Mouse (Mus musculus): ENCODE data around the gene Zswim3.

Gene Zswim3

DNA sequence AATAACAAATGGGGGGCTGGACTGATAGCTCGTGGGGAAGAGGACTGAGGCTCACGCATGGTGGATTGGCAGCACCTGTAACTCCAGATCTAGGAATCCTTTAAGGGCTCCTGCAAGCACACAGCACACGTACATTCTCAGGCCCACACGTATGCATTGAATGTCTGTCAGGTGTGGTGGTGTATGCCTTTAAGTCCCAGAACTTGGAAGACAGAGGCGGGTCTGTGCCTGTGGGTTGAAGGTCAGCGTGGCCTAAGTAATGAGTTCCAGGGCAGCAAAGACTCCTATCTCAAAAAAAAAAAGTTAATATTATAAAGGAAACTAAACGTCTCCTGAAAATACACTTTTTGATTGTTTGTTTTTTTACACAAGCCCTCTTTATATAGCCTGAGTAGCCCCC lies 1.7 kb downstream of the Zswim3 start:
- DNase-seq (ENCODE audit: low spot score in 2 of 2) = no peak

DNA sequence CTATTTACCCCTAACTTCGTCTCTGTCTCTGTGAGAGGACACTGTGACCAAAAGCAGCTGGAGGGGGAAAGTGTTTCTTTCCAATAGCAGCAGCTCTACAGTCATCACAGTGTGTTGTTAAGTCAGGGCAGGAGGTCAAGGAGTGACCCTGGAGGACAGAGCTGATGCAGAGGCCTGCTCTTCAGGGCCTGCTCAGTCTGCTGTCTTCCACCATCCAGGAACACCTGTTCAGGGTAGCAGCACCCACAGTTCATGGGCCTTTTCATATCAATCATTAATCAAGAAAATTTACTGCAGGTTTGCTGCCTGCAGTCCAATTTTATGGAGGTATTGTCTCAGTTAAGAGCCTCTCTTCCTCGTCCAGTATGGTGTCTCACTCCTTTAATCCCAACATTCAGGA lies 8.7 kb downstream of the Zswim3 start:
- DNase-seq (ENCODE audit: low spot score in 2 of 2) = no peak

- no peak for DNase-seq (ENCODE audit: low spot score in 2 of 2)
These were observed 10.4 kb downstream of the Zswim3 start for GRCm38 (mm10) chr2:164815348-164815747.

GRCm38 (mm10) chr2:164815821-164816220 lies 10.9 kb downstream of the Zswim3 start:
- no peak for DNase-seq (ENCODE audit: low spot score in 2 of 2)

- no peak for DNase-seq (ENCODE audit: low spot score in 2 of 2)
These were observed 12.3 kb downstream of the Zswim3 start for GRCm38 (mm10) chr2:164817206-164817605.

DNA sequence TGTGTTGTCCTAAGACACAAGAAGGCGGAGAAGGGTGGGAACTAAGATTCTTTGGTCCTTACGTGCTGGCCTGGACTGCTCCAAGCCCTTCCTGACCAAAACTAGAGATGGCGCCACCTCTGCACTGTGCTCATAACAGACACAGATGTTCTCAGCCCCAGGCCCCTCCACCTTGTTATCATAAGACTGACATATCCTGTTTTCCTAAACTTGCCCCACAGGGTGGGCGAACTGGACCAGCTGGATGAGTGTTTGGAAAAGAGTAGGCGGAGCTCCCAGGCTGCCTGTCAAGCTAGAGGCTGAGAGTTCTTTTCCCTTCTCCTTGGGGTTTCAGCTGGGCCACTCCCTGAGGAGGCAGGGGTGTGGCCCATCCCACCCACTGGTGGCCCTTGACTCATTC lies 12.8 kb downstream of the Zswim3 start:
- no peak for DNase-seq (ENCODE audit: low spot score in 2 of 2)

DNA sequence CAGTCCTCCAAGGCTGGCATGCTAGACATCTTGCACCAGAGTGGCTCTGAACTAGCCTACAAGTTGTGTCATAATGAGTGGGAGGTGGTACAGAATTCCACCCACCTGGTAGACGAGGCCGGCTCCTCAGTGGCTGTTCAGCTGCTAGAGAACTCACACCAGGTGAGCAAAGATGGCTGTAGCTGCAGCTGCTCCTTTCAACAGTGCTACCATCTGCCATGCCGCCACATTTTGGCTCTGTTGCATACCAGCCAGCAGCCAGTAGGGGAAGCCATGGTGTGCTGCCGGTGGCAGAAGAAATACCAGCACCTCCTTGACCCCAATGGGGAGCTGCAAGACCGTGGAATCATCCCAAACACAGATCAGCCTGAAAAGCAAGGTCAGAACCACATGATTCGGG lies 16.2 kb downstream of the Zswim3 start:
- no peak for DNase-seq (ENCODE audit: low spot score in 2 of 2)

GRCm38 (mm10) chr2:164822636-164823165 lies 17.8 kb downstream of the Zswim3 start, which contains the start of gene Zswim1:
Gene Zswim1 (plus strand): TSS chr2:164822686.
- peak; percentile 99 for DNase-seq (ENCODE audit: low spot score in 2 of 2)

DNA sequence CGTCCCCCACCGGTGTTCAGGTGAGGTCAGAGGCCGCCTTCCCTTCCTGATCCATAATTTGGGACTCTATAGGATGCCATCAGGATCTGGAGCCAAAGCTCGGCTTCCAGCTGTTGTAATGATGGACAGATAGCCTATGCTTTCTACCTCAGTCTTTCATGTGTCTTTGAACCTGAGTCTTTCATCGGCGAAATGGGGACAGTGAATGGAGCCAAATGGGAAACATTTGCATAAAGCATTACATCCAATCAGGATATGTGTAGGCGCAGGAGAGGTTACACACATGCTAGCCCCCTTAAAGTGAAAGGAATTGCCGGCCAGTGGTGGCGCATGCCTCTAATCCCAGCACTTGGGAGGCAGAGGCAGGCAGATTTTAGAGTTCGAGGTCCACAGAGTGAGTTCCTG lies 18.3 kb downstream of the Zswim3 start:
- DNase-seq (ENCODE audit: low spot score in 2 of 2) = peak in 1 of 2 experiments; percentile 28

GRCm38 (mm10) chr2:164823969-164824368 lies 19.1 kb downstream of the Zswim3 start:
- DNase-seq (ENCODE audit: low spot score in 2 of 2) = no peak

DNA sequence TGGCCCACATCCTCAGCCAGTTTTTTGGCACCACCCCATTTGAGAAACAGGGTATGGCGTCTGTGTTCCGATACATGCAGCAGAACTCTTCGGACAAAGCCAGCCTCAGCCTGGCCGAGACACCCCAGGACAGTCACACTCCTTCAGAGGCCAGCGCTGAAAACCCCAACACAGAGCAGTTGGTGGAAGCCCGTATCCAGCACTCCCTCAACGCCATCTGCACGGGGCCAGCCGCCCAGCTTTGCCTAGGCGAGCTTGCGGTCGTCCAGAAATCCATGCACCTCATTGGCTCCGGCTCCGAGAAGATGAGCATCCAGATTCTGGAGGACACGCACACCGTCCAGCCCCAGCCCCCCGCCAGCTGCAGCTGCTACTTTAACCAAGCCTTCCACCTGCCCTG lies 20.6 kb downstream of the Zswim3 start:
- no peak for DNase-seq (ENCODE audit: low spot score in 2 of 2)

DNA sequence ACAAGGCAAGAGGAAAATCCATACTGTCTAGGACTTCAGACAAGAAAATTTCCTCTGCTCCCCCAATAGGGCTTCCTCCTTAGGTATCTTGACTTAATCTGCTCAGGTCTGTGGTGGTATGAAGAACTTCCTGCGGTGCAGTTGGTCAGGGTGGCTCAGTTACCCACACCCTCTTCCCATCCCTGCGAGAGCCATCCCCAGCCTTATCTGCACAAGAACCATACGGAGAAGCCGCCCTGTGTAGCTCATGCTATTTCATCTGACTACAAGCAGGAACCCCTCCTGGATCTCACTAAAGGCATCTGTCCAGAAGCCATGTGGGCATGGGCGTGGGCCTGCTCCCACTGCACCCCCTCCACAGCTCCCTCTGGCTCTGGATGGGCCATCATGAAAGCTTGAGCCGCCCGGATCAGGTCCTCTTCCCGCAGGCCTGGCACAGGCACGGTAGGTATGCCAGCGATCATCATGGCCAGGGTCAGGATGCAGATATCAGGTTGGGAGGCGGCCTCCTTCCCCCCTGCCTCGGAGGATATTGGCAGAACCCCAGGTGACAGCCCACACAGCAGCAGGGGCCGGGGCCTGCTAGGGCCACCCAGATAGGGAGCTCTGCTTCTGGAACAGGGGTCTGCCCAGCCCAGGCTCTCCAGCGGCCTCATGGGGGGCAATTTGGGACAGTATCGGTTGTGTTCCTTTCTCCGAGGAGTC lies 22.4 kb downstream of the Zswim3 start:
- no peak for DNase-seq (ENCODE audit: low spot score in 2 of 2)

DNA sequence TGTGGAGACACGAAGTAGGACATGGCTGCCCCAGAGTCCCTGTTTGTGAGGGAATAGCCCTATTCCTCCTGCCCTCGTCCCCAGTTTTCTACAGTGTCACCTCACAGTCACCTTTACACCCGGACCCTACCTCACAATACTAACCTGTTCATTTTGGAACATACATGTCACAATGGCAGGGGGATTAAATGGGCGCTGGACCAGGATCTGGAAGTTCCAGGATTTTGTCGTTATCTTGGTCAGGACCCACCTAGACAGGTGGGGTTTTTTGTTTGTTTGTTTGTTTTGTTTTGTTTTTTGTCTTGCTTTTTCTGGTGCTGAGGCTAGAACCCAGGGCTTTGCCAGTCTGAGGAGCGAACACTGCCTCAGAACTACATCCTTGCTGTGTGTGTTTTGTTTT lies 23.5 kb downstream of the Zswim3 start, which contains the start of gene Spata25:
Gene Spata25, minus strand, starts transcription at position 101 of the 400 bp plus-strand sequence.
- no peak for DNase-seq (ENCODE audit: low spot score in 2 of 2)

GRCm38 (mm10) chr2:164829090-164829489 lies 24.2 kb downstream of the Zswim3 start:
- no peak for DNase-seq (ENCODE audit: low spot score in 2 of 2)

GRCm38 (mm10) chr2:164831029-164831428 lies 26.1 kb downstream of the Zswim3 start:
- DNase-seq (ENCODE audit: low spot score in 2 of 2) = no peak

DNA sequence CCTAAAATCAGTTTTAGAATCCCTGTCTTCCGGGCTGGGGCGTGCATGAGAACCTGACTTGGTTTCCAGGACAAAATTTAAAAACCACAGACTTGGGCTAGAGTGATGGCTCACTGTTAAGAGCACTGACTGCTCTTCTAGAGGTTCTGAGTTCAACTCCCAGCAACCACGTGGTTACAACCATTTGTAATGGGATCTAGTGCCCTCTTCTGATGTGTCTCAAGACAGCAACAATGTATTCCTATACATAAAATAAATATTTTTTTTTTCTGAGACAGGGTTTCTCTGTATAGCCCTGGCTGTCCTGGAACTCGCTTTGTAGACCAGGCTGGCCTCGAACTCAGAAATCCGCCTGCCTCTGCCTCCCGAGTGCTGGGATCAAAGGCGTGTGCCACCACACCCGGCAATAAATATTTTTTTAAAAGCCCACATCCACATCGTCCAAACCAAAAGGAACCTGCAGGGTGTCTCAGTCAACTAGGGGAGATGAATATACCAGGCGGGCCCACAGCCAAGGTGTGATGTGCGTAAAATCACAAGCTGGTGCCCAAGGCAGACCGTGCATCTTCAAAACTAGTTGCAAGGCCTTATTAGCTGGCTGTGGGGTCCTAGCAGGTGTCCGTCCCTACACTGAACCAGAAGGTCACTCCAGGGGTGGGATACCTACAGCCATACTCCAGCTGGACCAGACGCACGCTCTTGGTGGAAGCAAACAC lies 27.3 kb downstream of the Zswim3 start:
- no peak for DNase-seq (ENCODE audit: low spot score in 2 of 2)

DNA sequence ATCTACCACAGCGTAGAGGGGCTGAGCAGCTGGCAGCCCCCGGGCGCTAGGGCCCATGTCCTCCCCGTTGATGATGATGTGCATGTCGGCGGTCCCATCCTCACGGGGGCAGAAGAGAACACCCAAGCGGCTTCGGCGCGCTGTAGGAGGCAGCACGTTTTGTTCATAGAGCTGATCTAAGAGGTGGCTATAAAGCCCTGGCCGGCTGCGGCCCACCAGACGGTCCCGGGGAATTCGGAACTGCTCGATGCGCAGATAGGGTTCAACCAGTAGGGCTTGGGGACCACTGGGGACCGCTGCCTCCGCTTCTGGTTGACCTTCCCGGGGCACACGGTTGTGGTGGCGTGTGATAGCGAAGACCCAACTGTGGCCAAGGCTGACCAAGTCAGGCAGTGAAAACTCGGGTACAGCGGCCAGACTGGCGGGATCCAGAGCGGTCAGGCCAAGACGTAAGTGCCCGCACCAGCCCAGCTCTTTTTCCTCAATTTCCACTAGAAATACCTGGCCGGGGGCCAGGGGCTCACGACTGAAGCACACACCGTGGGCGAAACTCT lies 27.9 kb downstream of the Zswim3 start, which contains the start of gene Ctsa:
Gene Ctsa, plus strand, starts transcription at position 126 of the 554 bp plus-strand sequence.
- DNase-seq (ENCODE audit: low spot score in 2 of 2) = peak; percentile 73 to 76

- peak; percentile 89 to 92 for DNase-seq (ENCODE audit: low spot score in 2 of 2)
These were observed 28.5 kb downstream of the Zswim3 start, which contains the start of gene Neurl2 for GRCm38 (mm10) chr2:164833314-164833959. Gene Neurl2 (minus strand): TSS chr2:164833456.

DNA sequence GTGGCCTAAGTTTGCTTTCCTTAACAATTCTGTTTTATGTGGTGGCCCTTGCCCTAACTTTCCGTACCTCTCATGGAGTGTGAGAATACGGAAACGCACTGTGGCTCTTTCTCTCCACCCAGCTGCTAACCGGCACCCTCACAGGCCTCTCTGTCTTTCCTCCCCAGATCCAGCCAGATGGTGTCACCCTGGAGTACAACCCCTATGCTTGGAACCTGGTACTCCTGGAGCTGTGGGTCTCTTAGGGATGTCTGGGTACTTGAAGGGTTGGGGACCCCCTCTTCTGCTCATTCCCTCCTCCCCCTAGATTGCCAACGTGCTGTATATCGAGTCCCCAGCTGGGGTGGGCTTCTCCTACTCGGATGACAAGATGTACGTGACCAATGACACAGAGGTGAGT lies 29.6 kb downstream of the Zswim3 start:
- no peak for DNase-seq (ENCODE audit: low spot score in 2 of 2)

DNA sequence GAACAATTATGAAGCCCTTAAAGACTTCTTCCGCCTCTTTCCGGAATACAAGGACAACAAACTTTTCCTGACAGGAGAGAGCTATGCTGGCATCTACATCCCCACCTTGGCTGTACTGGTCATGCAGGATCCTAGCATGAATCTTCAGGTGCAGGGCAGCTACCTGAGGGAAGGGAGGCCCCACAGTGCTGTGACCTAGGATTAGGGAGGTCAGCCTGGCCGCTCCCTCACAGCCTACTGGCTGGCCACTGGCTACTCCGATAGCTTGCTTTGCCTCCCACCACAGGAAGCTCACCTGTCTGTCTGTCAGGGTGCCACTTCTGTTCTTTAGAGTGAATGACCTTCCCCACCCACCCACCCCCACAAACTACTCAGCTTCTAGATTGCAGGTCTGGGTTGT lies 30.3 kb downstream of the Zswim3 start:
- DNase-seq (ENCODE audit: low spot score in 2 of 2) = no peak

DNA sequence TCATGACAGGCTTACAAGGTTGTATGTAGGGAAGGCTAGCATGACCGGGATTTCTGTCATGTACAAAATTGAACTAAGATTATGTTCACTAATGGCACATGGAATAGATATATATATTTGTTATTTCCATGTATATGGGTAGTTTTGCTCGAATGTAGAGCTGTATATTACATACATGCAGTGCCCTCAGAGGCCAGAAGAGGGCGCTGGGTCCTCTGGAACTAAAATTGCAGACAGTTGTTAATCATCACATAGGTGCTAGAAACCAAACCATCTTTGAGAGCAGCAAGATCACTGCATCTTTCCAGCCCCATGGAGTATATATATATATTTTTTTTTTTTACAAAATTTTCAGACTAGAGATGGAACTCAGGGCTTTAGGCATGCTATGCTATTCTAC lies 40.9 kb downstream of the Zswim3 start:
- no peak for DNase-seq (ENCODE audit: low spot score in 2 of 2)

DNA sequence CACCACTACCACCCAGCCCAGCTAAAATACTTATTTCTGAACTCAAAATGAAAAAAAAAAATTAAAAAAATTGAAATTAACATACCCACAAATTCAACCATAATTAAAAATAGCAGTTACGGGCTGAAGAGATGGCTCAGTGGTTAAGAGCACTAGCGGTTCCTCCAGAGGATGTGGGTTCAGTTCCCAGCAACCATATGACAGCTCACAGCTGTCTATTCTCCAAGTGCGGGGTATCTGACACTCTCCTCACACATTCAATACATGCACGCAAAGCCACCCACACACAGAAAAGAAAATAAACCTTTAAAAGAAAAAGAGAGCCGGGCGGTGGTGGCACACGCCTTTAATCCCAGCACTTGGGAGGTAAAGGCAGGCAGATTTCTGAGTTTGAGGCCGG lies 45.2 kb downstream of the Zswim3 start:
- no peak for DNase-seq (ENCODE audit: low spot score in 2 of 2)
